Mouse (Mus musculus): Measurements from ENCODE around the gene Cd47.
"Not testable (repeated sequence)": the region's sequence is repeated elsewhere in the genome, so short reads cannot be mapped to it uniquely, and the experiment has no call there.

Gene Cd47

GRCm38 (mm10) chr16:49787714-49788113, 12.6 kb upstream of the Cd47 start:
- DNase-seq (ENCODE audit: low spot score in 2 of 2), result no peak

- DNase-seq (ENCODE audit: low spot score in 2 of 2), result peak; percentile 45 to 61
Observed at GRCm38 (mm10) chr16:49790575-49791465, 9.5 kb upstream of the Cd47 start.

- peak in 1 of 2 experiments; percentile 40 for DNase-seq (ENCODE audit: low spot score in 2 of 2)
Observed at GRCm38 (mm10) chr16:49792446-49792878, 7.9 kb upstream of the Cd47 start.

GRCm38 (mm10) chr16:49793596-49793995, 6.7 kb upstream of the Cd47 start:
- no peak for DNase-seq (ENCODE audit: low spot score in 2 of 2)

- no peak for DNase-seq (ENCODE audit: low spot score in 2 of 2)
Observed at GRCm38 (mm10) chr16:49796271-49796670, 4.1 kb upstream of the Cd47 start.

- peak; percentile 64 to 72 for DNase-seq (ENCODE audit: low spot score in 2 of 2)
Observed at GRCm38 (mm10) chr16:49796954-49797353, 3.4 kb upstream of the Cd47 start.

- DNase-seq (ENCODE audit: low spot score in 2 of 2), result no peak
Observed at GRCm38 (mm10) chr16:49798790-49799189, 1.5 kb upstream of the Cd47 start.

GRCm38 (mm10) chr16:49800996-49801395, 663 bp downstream of the Cd47 start:
- no peak for DNase-seq (ENCODE audit: low spot score in 2 of 2)

GRCm38 (mm10) chr16:49801399-49801798, 1.1 kb downstream of the Cd47 start:
- DNase-seq (ENCODE audit: low spot score in 2 of 2), result no peak

GRCm38 (mm10) chr16:49802993-49803392, 2.7 kb downstream of the Cd47 start:
- no peak for DNase-seq (ENCODE audit: low spot score in 2 of 2)

- DNase-seq (ENCODE audit: low spot score in 2 of 2), result no peak
Observed at GRCm38 (mm10) chr16:49803932-49804461, 3.7 kb downstream of the Cd47 start.

- DNase-seq (ENCODE audit: low spot score in 2 of 2), result no peak
Observed at GRCm38 (mm10) chr16:49806920-49807319, 6.6 kb downstream of the Cd47 start.

- peak in 1 of 2 experiments; percentile 49 for DNase-seq (ENCODE audit: low spot score in 2 of 2)
Observed at GRCm38 (mm10) chr16:49807419-49807841, 7.1 kb downstream of the Cd47 start.

- DNase-seq (ENCODE audit: low spot score in 2 of 2), result no peak
Observed at GRCm38 (mm10) chr16:49807862-49808430, 7.6 kb downstream of the Cd47 start.

- DNase-seq (ENCODE audit: low spot score in 2 of 2), result no peak
Observed at GRCm38 (mm10) chr16:49811897-49812296, 11.6 kb downstream of the Cd47 start.

- DNase-seq (ENCODE audit: low spot score in 2 of 2), result no peak
Observed at GRCm38 (mm10) chr16:49812821-49813616, 12.7 kb downstream of the Cd47 start.

GRCm38 (mm10) chr16:49814419-49814818, 14.1 kb downstream of the Cd47 start:
- DNase-seq (ENCODE audit: low spot score in 2 of 2), result no peak

GRCm38 (mm10) chr16:49816889-49817288, 16.6 kb downstream of the Cd47 start:
- no peak for DNase-seq (ENCODE audit: low spot score in 2 of 2)

- no peak for DNase-seq (ENCODE audit: low spot score in 2 of 2)
Observed at GRCm38 (mm10) chr16:49818146-49818545, 17.8 kb downstream of the Cd47 start.

GRCm38 (mm10) chr16:49818627-49819026, 18.3 kb downstream of the Cd47 start:
- DNase-seq (ENCODE audit: low spot score in 2 of 2), result peak; percentile 60 to 65

GRCm38 (mm10) chr16:49819494-49819893, 19.2 kb downstream of the Cd47 start:
- no peak for DNase-seq (ENCODE audit: low spot score in 2 of 2)

- not testable (repeated sequence) for DNase-seq (ENCODE audit: low spot score in 2 of 2)
Observed at GRCm38 (mm10) chr16:49830911-49831310, 30.6 kb downstream of the Cd47 start.

Data from natural killer cell, adult 2 months (primary cell).